Mouse (Mus musculus) thymus, adult 2 months (tissue): Measurements from ENCODE around the gene Hist1h2bf.

Experiments
- CTCF ChIP-seq: fragments of 200-500 bp; IDR thresholded peaks from 2 replicates; pipeline ENCODE4 v1.5.1; 2012; ENCODE audit warnings: mild to moderate bottlenecking, control low read depth, low read length, moderate library complexity, borderline replicate concordance; ENCODE audit not compliant: control insufficient read depth, poor library complexity, insufficient read depth; ENCODE audit errors: extremely low read depth
- POLR2A ChIP-seq: fragments of 200-500 bp; IDR thresholded peaks from 2 replicates; pipeline ENCODE4 v1.6.1; 2012; ENCODE audit warnings: mild to moderate bottlenecking, low read length, control low read depth, moderate library complexity; ENCODE audit not compliant: control insufficient read depth, poor library complexity, insufficient read depth; ENCODE audit errors: extremely low read depth

GRCm38 (mm10) chr13:23584331-23584730, 10.3 kb upstream of the Hist1h2bf start:
- TF ChIP-seq CTCF (no peak), POLR2A (no peak)
